Mouse (Mus musculus) lung, postnatal 0 days (tissue): ENCODE results near the gene Anapc11. TPM values are rescaled to one million over a fixed set of nuclear protein-coding genes. Genes with fewer than 3 reads are reported as not detected.

Source experiments
- ATAC-seq: fragments of 200-750 bp; cut with Nextera tagmentation; 2 replicates; pipeline ENCODE4 v1.8.0; 2017; ENCODE audit warnings: moderate library complexity
- DNase-seq: peaks from one replicate; pipeline ENCODE4 v3.0.0-alpha.2; 2016; ENCODE audit warnings: low spot score
- H3K27ac ChIP-seq: fragments of 300-500 bp; sonication (generic); 2 replicates; pipeline ENCODE4 v1.5.1; 2014; ENCODE audit warnings: antibody characterized with exemption, mild to moderate bottlenecking, low read length, mixed read lengths
- H3K27me3 ChIP-seq: fragments of 300-500 bp; sonication (generic); replicated peaks from 2 replicates; pipeline ENCODE4 v1.6.1; 2014; ENCODE audit warnings: low read length, mixed read lengths; ENCODE audit not compliant: insufficient read depth
- H3K36me3 ChIP-seq: fragments of 300-500 bp; sonication (generic); 2 replicates; pipeline ENCODE4 v1.6.1; 2014; ENCODE audit warnings: low read length, mixed read lengths; ENCODE audit not compliant: insufficient read depth
- H3K4me1 ChIP-seq: fragments of 300-500 bp; sonication (generic); 2 replicates; pipeline ENCODE4 v1.6.1; 2014; ENCODE audit warnings: antibody characterized with exemption, low read depth, low read length, mixed read lengths; ENCODE audit not compliant: insufficient read depth
- H3K4me2 ChIP-seq: fragments of 300-500 bp; sonication (generic); replicated peaks from 2 replicates; pipeline ENCODE4 v1.6.1; 2014; ENCODE audit warnings: low read depth, mild to moderate bottlenecking, low read length, moderate library complexity, mixed read lengths
- H3K4me3 ChIP-seq: fragments of 300-500 bp; sonication (generic); 2 replicates; pipeline ENCODE4 v1.5.1; 2014; ENCODE audit warnings: low read depth, low read length
- H3K9ac ChIP-seq: fragments of 300-500 bp; sonication (generic); replicated peaks from 2 replicates; pipeline ENCODE4 v1.6.1; 2014; ENCODE audit warnings: low read depth, mild to moderate bottlenecking
- H3K9me3 ChIP-seq: fragments of 300-500 bp; sonication (generic); 2 replicates; pipeline ENCODE4 v1.6.1; 2016; ENCODE audit warnings: low read length, mixed read lengths
- CTCF ChIP-seq: IDR thresholded peaks from 2 replicates; pipeline ENCODE4 v1.5.1; 2016; ENCODE audit warnings: antibody characterized with exemption, mild to moderate bottlenecking
- EP300 ChIP-seq: IDR thresholded peaks from 2 replicates; pipeline ENCODE4 v1.6.1; 2016; ENCODE audit warnings: antibody characterized with exemption, mild to moderate bottlenecking, control low read depth
- WGBS: fragments of 180-500 bp; shearing (Covaris S2); extraction: QIAGEN DNeasy Blood & Tissue Kit; methylation state at CpG from one replicate; pipeline ENCODE4 v1.1.7; 2014; 5-methylcytosine and 5-hydroxymethylcytosine counted together
- polyA plus RNA-seq: library from polyadenylated mRNA; unstranded; fragments of >200 nt; fragmentation: Nextera tagmentation; extraction: Ambion mirVana; gene quantifications from 2 replicates; pipeline ENCODE4 v1.2.1, GENCODE M21; 2015

Gene Anapc11
- polyA plus RNA-seq = 138 and 151 TPM in 2 replicates

DNA sequence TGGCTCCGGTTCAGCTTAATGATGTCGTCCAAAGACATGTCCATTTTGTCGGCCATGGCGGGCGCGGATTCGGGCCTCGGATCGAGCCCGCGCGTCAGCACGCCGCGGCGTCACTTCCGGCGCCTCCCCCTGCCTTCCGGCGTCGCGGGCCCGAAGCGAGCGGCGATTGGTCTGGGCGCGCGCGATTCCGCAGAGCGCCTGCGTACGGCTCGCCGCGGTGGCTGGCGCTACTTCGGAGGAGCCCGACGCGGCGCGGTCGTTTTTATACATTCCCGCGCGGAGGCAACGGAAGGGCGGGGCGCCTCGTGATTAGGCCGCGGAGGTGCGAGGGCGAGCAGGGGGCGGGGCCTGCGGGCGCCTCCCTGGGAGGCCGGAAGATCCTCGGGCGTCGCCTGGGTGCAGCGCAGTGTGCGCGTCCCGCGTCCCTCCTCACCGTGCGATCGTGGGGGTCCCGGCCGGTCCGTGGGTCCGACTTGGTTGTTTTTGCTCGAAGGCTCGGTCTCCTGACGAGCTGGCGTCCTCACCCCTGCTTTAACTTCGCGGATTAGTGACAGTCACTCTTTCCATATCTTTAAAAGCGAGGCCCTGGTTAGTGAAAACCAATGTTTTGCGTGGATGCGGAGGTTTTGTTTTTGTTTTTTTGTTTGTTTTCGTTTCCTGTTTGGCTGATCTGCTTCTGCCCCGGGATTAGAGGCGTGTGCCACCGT lies at the start of gene Anapc11, which contains the start of gene Alyref:
Anapc11 (plus strand) TSS at position 139 of the 707 bp plus-strand sequence.
Alyref (minus strand) TSS at position 83 of the 707 bp plus-strand sequence.
- H3K27ac ChIP-seq = peak within 1 kb of the TSS; percentile 89
- peaks cover 12% of the 10 kb centered on the region; the same call in 1 of the 2 replicates for H3K4me1 ChIP-seq
- peak within 1 kb of the TSS; percentile 95 for H3K4me2 ChIP-seq
- no peaks in the 10 kb centered on the region for H3K27me3 ChIP-seq
- H3K9me3 ChIP-seq = no peaks in the 10 kb centered on the region
- H3K4me3 ChIP-seq = peak within 1 kb of the TSS; percentile 88
- no peak for TF ChIP-seq EP300
- TF ChIP-seq CTCF = peak; percentile 20; the same call in 1 of the 2 replicates
- under 1% methylated on average over 57 of the region's 88 CpGs for WGBS
- peak; percentile 98 for DNase-seq
- H3K36me3 ChIP-seq = peaks cover 19% of the 10 kb centered on the region; the same call in 1 of the 2 replicates
- ATAC-seq = peak; percentile 99
- H3K9ac ChIP-seq = peak within 1 kb of the TSS; percentile 91

DNA sequence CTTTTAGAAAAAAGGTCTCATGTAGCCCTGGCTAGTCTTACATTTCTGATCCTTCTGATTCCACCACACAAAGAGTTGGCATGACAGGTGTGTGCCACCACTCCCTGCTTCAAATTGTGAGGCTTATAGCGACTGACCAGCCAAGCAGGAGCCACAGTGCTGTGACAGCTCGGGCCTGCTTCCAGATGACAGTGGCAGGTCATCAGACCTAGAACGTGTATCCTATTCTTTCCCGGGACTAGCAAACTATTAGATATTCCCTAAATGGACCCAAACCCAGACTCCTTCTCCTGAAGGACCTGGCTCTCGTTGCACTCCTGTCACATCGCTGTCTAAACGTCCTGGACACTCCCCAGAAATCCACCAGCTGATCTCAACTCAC lies 49.4 kb upstream of the Anapc11 start:
- DNase-seq (peak; percentile 47), ATAC-seq (no peak)
- H3K9ac ChIP-seq = peak overlapping the region; percentile 89
- peaks cover 15% of the 10 kb centered on the region for H3K4me1 ChIP-seq
- H3K36me3 ChIP-seq = peaks cover 9% of the 10 kb centered on the region; the same call in 1 of the 2 replicates
- WGBS = 5% methylated on average over 7 of the region's 7 CpGs
- peak overlapping the region; percentile 66 for H3K4me2 ChIP-seq
- TF ChIP-seq EP300 (no peak), CTCF (no peak)
- peak overlapping the region; percentile 76 for H3K4me3 ChIP-seq
- H3K9me3 ChIP-seq = no peaks in the 10 kb centered on the region
- no peaks in the 10 kb centered on the region for H3K27me3 ChIP-seq
- H3K27ac ChIP-seq = peak overlapping the region; percentile 97

DNA sequence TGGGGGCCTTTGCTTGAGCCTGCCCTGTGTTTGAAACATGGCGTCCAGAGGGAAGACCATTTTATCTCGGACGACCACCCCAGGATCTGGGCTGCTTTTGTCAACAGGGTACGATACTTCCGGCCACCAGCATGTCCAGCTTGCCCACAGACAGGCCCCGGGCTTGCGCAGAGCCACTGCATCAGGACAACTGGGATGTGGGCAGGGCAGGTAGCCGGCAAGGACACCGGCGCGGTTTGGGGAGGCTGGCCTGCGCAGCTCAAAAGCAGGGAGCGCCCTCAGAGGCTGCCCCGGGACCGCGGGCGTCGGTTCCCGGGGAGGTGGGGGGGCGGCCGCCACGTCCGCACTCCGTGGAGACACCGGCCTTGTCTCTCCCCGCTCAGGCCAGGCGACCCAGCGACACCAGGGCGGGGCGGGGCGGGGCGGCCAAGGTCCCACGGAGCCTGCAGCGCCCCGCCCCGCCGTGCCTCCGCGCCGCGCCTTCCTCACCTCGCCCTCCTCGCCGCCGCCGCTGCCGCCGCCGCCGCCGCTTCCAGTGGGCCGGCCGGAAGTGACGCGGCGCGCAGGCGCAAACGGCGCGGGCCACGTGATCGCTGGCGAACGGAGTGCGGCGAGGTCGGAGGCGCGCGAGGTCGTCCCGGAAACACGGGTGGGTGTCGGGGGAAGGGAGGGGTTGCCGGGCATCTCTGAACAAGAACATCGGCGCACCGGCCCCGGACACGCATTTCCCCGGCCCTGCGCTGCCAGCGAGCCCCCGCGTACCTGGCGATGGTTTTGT lies 48.9 kb upstream of the Anapc11 start, which contains the start of gene Mcrip1:
Mcrip1 (minus strand) TSS at position 560 of the 778 bp plus-strand sequence.
- peak; percentile 93 for ATAC-seq
- TF ChIP-seq CTCF = no peak
- TF ChIP-seq EP300 = no peak
- no peaks in the 10 kb centered on the region for H3K9me3 ChIP-seq

GRCm38 (mm10) chr11:120549986-120550809 lies 48.0 kb upstream of the Anapc11 start:
- Histone ChIP-seq H3K4me2 (peak overlapping the region; percentile 66), H3K27ac (peak overlapping the region; percentile 97; the same call in 1 of the 2 replicates), H3K9me3 (no peaks in the 10 kb centered on the region), H3K36me3 (no peaks in the 10 kb centered on the region), H3K4me1 (peaks cover 15% of the 10 kb centered on the region), H3K4me3 (peak overlapping the region; percentile 76), H3K9ac (no peak overlapping the region), H3K27me3 (no peaks in the 10 kb centered on the region)
- ATAC-seq (no peak), DNase-seq (no peak)
- TF ChIP-seq EP300 (no peak), CTCF (no peak)
- 55% methylated on average over 11 of the region's 11 CpGs for WGBS

More for the DNA sequence above, 48.9 kb upstream of the Anapc11 start, which contains the start of gene Mcrip1:
- Histone ChIP-seq H3K27ac (peak within 1 kb of the TSS; percentile 97), H3K36me3 (peaks cover 4% of the 10 kb centered on the region; the same call in 1 of the 2 replicates), H3K4me2 (peak within 1 kb of the TSS; percentile 66), H3K4me3 (peak within 1 kb of the TSS; percentile 76), H3K9ac (peak within 1 kb of the TSS; percentile 89), H3K27me3 (no peaks in the 10 kb centered on the region), H3K4me1 (peaks cover 15% of the 10 kb centered on the region)
- peak; percentile 95 for DNase-seq
- WGBS = 2% methylated on average over 59 of the region's 87 CpGs

DNA sequence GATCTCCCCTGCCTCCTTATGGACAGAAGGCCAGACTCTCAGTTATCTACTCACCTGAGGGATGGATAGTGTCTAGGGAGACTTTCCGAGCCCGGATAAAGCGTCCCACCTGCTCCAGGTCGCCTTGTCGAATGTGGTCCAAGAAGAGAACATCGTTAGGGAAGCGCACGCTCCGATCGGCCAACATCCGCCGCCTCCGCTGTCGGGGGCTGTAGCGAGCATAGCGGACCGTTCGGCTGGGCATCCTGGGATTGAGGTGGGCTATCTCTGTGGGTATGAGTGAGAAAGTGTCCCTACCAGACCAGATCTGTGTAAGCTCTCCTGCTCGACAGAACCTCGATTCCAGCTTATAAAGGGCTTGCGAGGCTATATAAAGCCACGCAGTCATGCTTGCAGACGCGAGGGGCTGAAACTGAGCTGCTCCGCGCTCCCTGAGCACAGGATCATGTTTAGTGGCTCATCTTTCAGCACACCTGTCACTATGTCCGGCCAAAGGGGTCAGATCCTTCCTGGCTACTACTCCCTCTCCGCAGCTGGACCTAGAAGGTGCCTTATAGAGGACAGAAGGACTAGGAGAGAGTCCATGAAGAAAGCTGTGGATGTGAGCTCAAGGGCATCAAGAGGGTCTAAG lies 47.3 kb upstream of the Anapc11 start, which contains the start of gene Ppp1r27:
Ppp1r27 (minus strand) TSS at position 323 of the 631 bp plus-strand sequence.
- Histone ChIP-seq H3K4me1 (peaks cover 15% of the 10 kb centered on the region), H3K36me3 (no peaks in the 10 kb centered on the region), H3K4me2 (peak within 1 kb of the TSS; percentile 66), H3K27me3 (no peaks in the 10 kb centered on the region), H3K4me3 (peak within 1 kb of the TSS; percentile 76), H3K27ac (peak within 1 kb of the TSS; percentile 97; the same call in 1 of the 2 replicates), H3K9ac (no peak within 1 kb of the TSS), H3K9me3 (no peaks in the 10 kb centered on the region)
- no peak for ATAC-seq
- DNase-seq = no peak
- 91% methylated on average over 28 of the region's 28 CpGs for WGBS
- TF ChIP-seq EP300 = no peak
- TF ChIP-seq CTCF = no peak
